Mouse (Mus musculus) embryonic facial prominence, embryonic 13.5 days (tissue): Measurements from ENCODE around the gene Gm3435. TPM values are rescaled to one million over a fixed set of nuclear protein-coding genes. Genes with fewer than 3 reads are reported as not detected.

Experiments used
- ATAC-seq: fragments of 200-750 bp; cut with Nextera tagmentation; 2 replicates; pipeline ENCODE4 v1.8.0; 2017; ENCODE audit warnings: low read depth; ENCODE audit not compliant: insufficient number of reproducible peaks, insufficient read depth, low FRiP score, low TSS enrichment
- H3K27ac ChIP-seq: fragments of 300-500 bp; sonication (generic); 2 replicates; pipeline ENCODE4 v1.5.1; 2015; ENCODE audit warnings: moderate library complexity, mild to moderate bottlenecking, inconsistent platforms
- H3K27me3 ChIP-seq: fragments of 300-500 bp; sonication (generic); 2 replicates; pipeline ENCODE4 v1.6.1; 2015; ENCODE audit warnings: mild to moderate bottlenecking, inconsistent platforms
- H3K36me3 ChIP-seq: fragments of 300-500 bp; sonication (generic); 2 replicates; pipeline ENCODE4 v1.6.1; 2015; ENCODE audit warnings: mild to moderate bottlenecking, inconsistent platforms
- H3K4me1 ChIP-seq: fragments of 300-500 bp; sonication (generic); 2 replicates; pipeline ENCODE4 v1.6.1; 2015; ENCODE audit warnings: inconsistent platforms
- H3K4me2 ChIP-seq: fragments of 300-500 bp; sonication (generic); 2 replicates; pipeline ENCODE4 v1.6.1; 2015; ENCODE audit warnings: moderate library complexity, mild to moderate bottlenecking, inconsistent platforms
- H3K4me3 ChIP-seq: fragments of 300-500 bp; sonication (generic); 2 replicates; pipeline ENCODE4 v1.5.1; 2015; ENCODE audit warnings: mild to moderate bottlenecking, inconsistent platforms
- H3K9ac ChIP-seq: fragments of 300-500 bp; sonication (generic); 2 replicates; pipeline ENCODE4 v1.6.1; 2015; ENCODE audit warnings: mild to moderate bottlenecking, inconsistent platforms
- H3K9me3 ChIP-seq: fragments of 300-500 bp; sonication (generic); 2 replicates; pipeline ENCODE4 v1.6.1; 2016; ENCODE audit warnings: inconsistent platforms
- WGBS: fragments of 180-500 bp; shearing (Covaris S2); methylation state at CpG from one replicate; pipeline ENCODE4 v1.1.7; 2015; ENCODE audit warnings: mixed read lengths; 5-methylcytosine and 5-hydroxymethylcytosine counted together
- polyA plus RNA-seq: library from polyadenylated mRNA; unstranded; fragments of >200 nt; fragmentation: Nextera tagmentation; extraction: Ambion mirVana; gene quantifications from 2 replicates; pipeline ENCODE4 v1.2.1, GENCODE M21; 2015

The Gm3435 gene
- polyA plus RNA-seq, 1 experiment from 2014 or later: 7.4 TPM

GRCm38 (mm10) chr17:15069124-15069523, 59.1 kb downstream of the Gm3435 start:
- no peak overlapping the region for H3K27ac ChIP-seq
- H3K4me3 ChIP-seq: no peak overlapping the region
- WGBS: 68% methylated on average over 2 of the region's 2 CpGs
- no peak overlapping the region for H3K9ac ChIP-seq
- H3K36me3 ChIP-seq: peaks cover under 1% of the 10 kb centered on the region; the same call in 1 of the 2 replicates
- no peak overlapping the region for H3K4me2 ChIP-seq
- H3K4me1 ChIP-seq: peaks cover 5% of the 10 kb centered on the region
- no peak for ATAC-seq
- no peaks in the 10 kb centered on the region for H3K9me3 ChIP-seq
- no peaks in the 10 kb centered on the region for H3K27me3 ChIP-seq

Other genes with a start within 250 kb of the Gm3435 start
- 6.6 and 7.7 TPM in 2 replicates for gene Wdr27, start 67.0 kb upstream of the Gm3435 start, polyA plus RNA-seq
- gene 1600012H06Rik, start 67.0 kb upstream of the Gm3435 start, polyA plus RNA-seq: 32.7 and 32.8 TPM in 2 replicates
- 33.5 and 36.0 TPM in 2 replicates for gene Phf10, start 48.9 kb upstream of the Gm3435 start, polyA plus RNA-seq
- gene 9030025P20Rik, start 31.7 kb upstream of the Gm3435 start, polyA plus RNA-seq: 9.6 and 11.3 TPM in 2 replicates
- gene Gm3417, start 31.4 kb upstream of the Gm3435 start, polyA plus RNA-seq: not detected in 2 replicates
- gene Ermard, start 31.0 kb downstream of the Gm3435 start, polyA plus RNA-seq: 88.0 and 91.3 TPM in 2 replicates
- not detected in 2 replicates for gene Tcte3, start 31.3 kb downstream of the Gm3435 start, polyA plus RNA-seq
- gene Gm3448, start 31.4 kb downstream of the Gm3435 start, polyA plus RNA-seq: 3.7 and 5.4 TPM in 2 replicates